ENCODE assay signal across 7 mouse cellular contexts in genomic region chr16:4607818-4608531, GRCm38 (mm10). TPM values are rescaled to one million over a fixed set of nuclear protein-coding genes. Genes with fewer than 3 reads are reported as not detected.
DNase-seq lines count a peak whose midpoint lies in the region; ATAC-seq lines count a peak whose summit lies in the region.

No protein-coding gene starts in this region.

- no peaks in the 10 kb centered on the region for H3K9me3 ChIP-seq in intestine, embryonic 15.5 days
- H3K9me3 ChIP-seq in midbrain, embryonic 13.5 days, result no peaks in the 10 kb centered on the region

- H3K9ac ChIP-seq in intestine, embryonic 15.5 days, result no peak overlapping the region; the same call in 1 of the 2 replicates
- H3K9ac ChIP-seq in midbrain, embryonic 13.5 days (replicated peaks), result no peak overlapping the region

- peak; percentile 86 for DNase-seq in adipocyte (ENCODE audit: low spot score)
- DNase-seq in cerebellum, postnatal 4 days (ENCODE audit: low spot score in 2 of 2), result peak; percentile 68 to 86
- DNase-seq in gastrocnemius, postnatal 10 days, result peak; percentile 80
- DNase-seq in left cerebral cortex, postnatal 4 days, result peak; percentile 83
- DNase-seq in skeletal muscle tissue, adult 2 months (ENCODE audit: low read depth, low spot score), result peak; percentile 74

- H3K4me1 ChIP-seq in intestine, embryonic 15.5 days (replicated peaks), result peaks cover 58% of the 10 kb centered on the region
- peaks cover 48% of the 10 kb centered on the region for H3K4me1 ChIP-seq in midbrain, embryonic 13.5 days (replicated peaks)

- intact Hi-C loops in left cerebral cortex, postnatal 4 days (cut with DNase I), result loop anchor here (5.0 to 10.0 kb wide), 2 partner anchors 41 to 303 kb away; no protein-coding TSS in a partner anchor

- H3K4me2 ChIP-seq in intestine, embryonic 15.5 days (replicated peaks), result 0 out of 2 replicates have a peak overlapping the region, but pooled peaks have one; percentile 14
- H3K4me2 ChIP-seq in midbrain, embryonic 13.5 days (replicated peaks), result no peak overlapping the region

- 39% methylated on average over 9 of the region's 9 CpGs for WGBS in intestine, embryonic 15.5 days
- 59% methylated on average over 9 of the region's 9 CpGs for whole genome bisulfite sequencing in midbrain, embryonic 13.5 days

- peak; percentile 37; the same call in 1 of the 2 replicates for ATAC-seq in intestine, embryonic 15.5 days
- peak; percentile 48 for ATAC-seq in midbrain, embryonic 13.5 days

- no peak overlapping the region for H3K4me3 ChIP-seq in intestine, embryonic 15.5 days (replicated peaks)
- H3K4me3 ChIP-seq in midbrain, embryonic 13.5 days (replicated peaks), result no peak overlapping the region

- H3K27me3 ChIP-seq in intestine, embryonic 15.5 days (replicated peaks), result no peaks in the 10 kb centered on the region
- H3K27me3 ChIP-seq in midbrain, embryonic 13.5 days, result no peaks in the 10 kb centered on the region

- H3K36me3 ChIP-seq in intestine, embryonic 15.5 days, result peaks cover 16% of the 10 kb centered on the region
- peaks cover 39% of the 10 kb centered on the region for H3K36me3 ChIP-seq in midbrain, embryonic 13.5 days

- H3K27ac ChIP-seq in intestine, embryonic 15.5 days, result peak overlapping the region; percentile 82
- H3K27ac ChIP-seq in midbrain, embryonic 13.5 days, result 0 out of 2 replicates have a peak overlapping the region, but pooled peaks have one; percentile 41

RNA-seq across cellular contexts. Expression of gene Glis2, which starts 13.5 kb away (rescaled TPM):
- 10 to 100 TPM; 22.2 to 32.3 TPM for total RNA-seq in gastrocnemius, postnatal 10 days (2021)
- 21.4 and 23.5 TPM in 2 replicates for polyA plus RNA-seq in intestine, embryonic 15.5 days (2015; fragmentation: Nextera tagmentation; extraction: Ambion mirVana)
- 10 to 100 TPM; 29.0 to 32.8 TPM for total RNA-seq in left cerebral cortex, postnatal 4 days (2021)
- 20.0 and 26.3 TPM in 2 replicates for polyA plus RNA-seq in midbrain, embryonic 13.5 days (2015; fragmentation: Nextera tagmentation; extraction: Ambion mirVana)

RNA-seq across cellular contexts. Expression of gene Pam16, which starts 16.8 kb away (rescaled TPM):
- total RNA-seq in gastrocnemius, postnatal 10 days (2021), result 10 to 100 TPM; 79.3 to 82.7 TPM
- 74.5 and 84.3 TPM in 2 replicates for polyA plus RNA-seq in intestine, embryonic 15.5 days (2015; fragmentation: Nextera tagmentation; extraction: Ambion mirVana)
- 10 to 100 TPM; 76.7 to 85.7 TPM for total RNA-seq in left cerebral cortex, postnatal 4 days (2021)
- 153 and 155 TPM in 2 replicates for polyA plus RNA-seq in midbrain, embryonic 13.5 days (2015; fragmentation: Nextera tagmentation; extraction: Ambion mirVana)

RNA-seq across cellular contexts. Expression of gene Vasn, which starts 31.8 kb away (rescaled TPM):
- 10 to 100 TPM in 1 of 2 experiments, 1 to 10 TPM in 1; 9.7 to 13.0 TPM for total RNA-seq in gastrocnemius, postnatal 10 days (2021)
- polyA plus RNA-seq in intestine, embryonic 15.5 days (2015; fragmentation: Nextera tagmentation; extraction: Ambion mirVana), result 14.1 and 15.1 TPM in 2 replicates
- 1 to 10 TPM; 2.6 to 3.2 TPM for total RNA-seq in left cerebral cortex, postnatal 4 days (2021)
- 3.2 and 4.6 TPM in 2 replicates for polyA plus RNA-seq in midbrain, embryonic 13.5 days (2015; fragmentation: Nextera tagmentation; extraction: Ambion mirVana)

RNA-seq across cellular contexts. Expression of gene Dnaja3, which starts 31.8 kb away (rescaled TPM):
- total RNA-seq in gastrocnemius, postnatal 10 days (2021), result 10 to 100 TPM; 71.4 to 87.2 TPM
- polyA plus RNA-seq in intestine, embryonic 15.5 days (2015; fragmentation: Nextera tagmentation; extraction: Ambion mirVana), result 86.5 and 92.1 TPM in 2 replicates
- total RNA-seq in left cerebral cortex, postnatal 4 days (2021), result 10 to 100 TPM; 40.0 to 40.2 TPM
- polyA plus RNA-seq in midbrain, embryonic 13.5 days (2015; fragmentation: Nextera tagmentation; extraction: Ambion mirVana), result 50.5 and 54.3 TPM in 2 replicates

RNA-seq across cellular contexts. Expression of gene Tfap4, which starts 48.3 kb away (rescaled TPM):
- 1 to 10 TPM; 6.6 to 6.9 TPM for total RNA-seq in gastrocnemius, postnatal 10 days (2021)
- polyA plus RNA-seq in intestine, embryonic 15.5 days (2015; fragmentation: Nextera tagmentation; extraction: Ambion mirVana), result 27.9 and 28.8 TPM in 2 replicates
- total RNA-seq in left cerebral cortex, postnatal 4 days (2021), result 10 to 100 TPM; 13.0 to 13.4 TPM
- 10.5 and 11.2 TPM in 2 replicates for polyA plus RNA-seq in midbrain, embryonic 13.5 days (2015; fragmentation: Nextera tagmentation; extraction: Ambion mirVana)
